Mouse (Mus musculus): ENCODE data around the gene Cdsn.

DNA sequence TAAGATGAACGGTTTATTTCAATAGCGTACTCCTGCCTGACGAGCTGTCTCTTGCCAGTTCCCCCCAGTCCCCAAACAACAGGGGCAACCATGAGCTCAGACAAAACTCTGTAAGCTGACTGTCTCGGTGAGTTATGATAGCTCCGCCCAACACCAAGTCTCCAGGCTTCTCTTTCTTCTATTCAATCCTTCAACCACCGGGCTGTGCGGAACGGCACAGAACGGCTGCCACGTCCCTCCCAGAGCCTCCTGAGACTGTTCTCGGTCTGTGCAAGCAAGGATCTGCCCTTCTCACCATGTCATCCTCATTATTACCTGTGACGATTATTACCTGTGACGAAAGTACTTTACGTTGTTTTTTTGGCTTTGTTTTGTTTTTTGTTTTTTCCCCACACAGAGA is 18.9 kb downstream of the Cdsn start:
- TF ChIP-seq CTCF (IDR thresholded peaks at IDR 0.05; ENCODE audit: low read depth) = no peak
- TF ChIP-seq EP300 (IDR thresholded peaks at IDR 0.05; ENCODE audit: low read depth) = no peak

All from liver, postnatal 0 days (tissue).